ENCODE assay signal across 8 mouse cellular contexts in genomic region chr7:121981307-121981871, GRCm38 (mm10). TPM values are rescaled to one million over a fixed set of nuclear protein-coding genes. Genes with fewer than 3 reads are reported as not detected.
A peak's percentile ranks its signal among the peaks of the same experiment; 100 is the strongest.
DNase-seq lines count a peak whose midpoint lies in the region; ATAC-seq and TF ChIP-seq lines count a peak whose summit lies in the region.

Gene Cog7, minus strand, starts transcription at chr7:121981711.

- peak within 1 kb of the TSS; percentile 88 for H3K27ac ChIP-seq in bone marrow macrophage, adult 2 months (ENCODE audit: insufficient read depth, low read depth, low read length)
- no peak within 1 kb of the TSS for H3K27ac ChIP-seq in embryonic fibroblast, embryonic 13.5 days (ENCODE audit: insufficient read depth, low read length)
- H3K27ac ChIP-seq in kidney, embryonic 14.5 days (ENCODE audit: low read depth, low read length), result 0 out of 2 replicates have a peak within 1 kb of the TSS, but pooled peaks have one; percentile 24
- no peak within 1 kb of the TSS for H3K27ac ChIP-seq in limb, embryonic 15.5 days

- H3K9ac ChIP-seq in kidney, embryonic 14.5 days (ENCODE audit: low read depth, low read length), result peak within 1 kb of the TSS; percentile 86
- peak within 1 kb of the TSS; percentile 72 for H3K9ac ChIP-seq in limb, embryonic 15.5 days

- H3K27me3 ChIP-seq in kidney, embryonic 14.5 days (ENCODE audit: control insufficient read depth, insufficient read depth, low read length), result no peaks in the 10 kb centered on the region
- H3K27me3 ChIP-seq in limb, embryonic 15.5 days, result no peaks in the 10 kb centered on the region

- ATAC-seq in kidney, embryonic 14.5 days (ENCODE audit: low FRiP score, low TSS enrichment), result peak; percentile 92
- ATAC-seq in limb, embryonic 15.5 days (ENCODE audit: insufficient number of reproducible peaks, low FRiP score, low TSS enrichment, low read depth), result peak; percentile 72; the same call in 1 of the 2 replicates

- DNase-seq in A20 (ENCODE audit: low read depth, low spot score), result peak; percentile 96
- peak; percentile 84 to 89 for DNase-seq in heart, adult 9 months (ENCODE audit: low spot score in 2 of 2)
- DNase-seq in monocyte, adult 2 months (ENCODE audit: low read depth in 1 of 2, low spot score in 2 of 2), result peak; percentile 48 to 74
- peak; percentile 87 to 88 for DNase-seq in spleen, postnatal 36 days (ENCODE audit: low spot score in 2 of 2)

- peaks cover 25% of the 10 kb centered on the region for H3K4me1 ChIP-seq in bone marrow macrophage, adult 2 months (ENCODE audit: control insufficient read depth, insufficient read depth, low read length)
- H3K4me1 ChIP-seq in embryonic fibroblast, embryonic 13.5 days (ENCODE audit: control insufficient read depth, insufficient read depth, low read length), result no peaks in the 10 kb centered on the region
- H3K4me1 ChIP-seq in kidney, embryonic 14.5 days (ENCODE audit: control insufficient read depth, insufficient read depth, low read length), result 0 out of 2 replicates have a peak, but pooled peaks cover 3% of the 10 kb centered on the region
- H3K4me1 ChIP-seq in limb, embryonic 15.5 days, result peaks cover 12% of the 10 kb centered on the region

- peak within 1 kb of the TSS; percentile 59 for H3K4me2 ChIP-seq in kidney, embryonic 14.5 days (replicated peaks; ENCODE audit: low read depth, low read length)
- H3K4me2 ChIP-seq in limb, embryonic 15.5 days, result peak within 1 kb of the TSS; percentile 61

- no peaks in the 10 kb centered on the region for H3K9me3 ChIP-seq in kidney, embryonic 14.5 days (ENCODE audit: control insufficient read depth, low read length)
- no peaks in the 10 kb centered on the region for H3K9me3 ChIP-seq in limb, embryonic 15.5 days

- under 1% methylated on average over 54 of the region's 55 CpGs for WGBS in kidney, embryonic 14.5 days
- WGBS in limb, embryonic 15.5 days, result under 1% methylated on average over 55 of the region's 55 CpGs

- TF ChIP-seq CTCF in bone marrow macrophage, adult 2 months (IDR thresholded peaks at IDR 0.05; ENCODE audit: low read depth, low read length), result no peak
- no peak for TF ChIP-seq CTCF in embryonic fibroblast, embryonic 13.5 days (IDR thresholded peaks at IDR 0.05; ENCODE audit: borderline replicate concordance, insufficient read depth, low read length)

- TF ChIP-seq POLR2A in bone marrow macrophage, adult 2 months (IDR thresholded peaks at IDR 0.05; ENCODE audit: borderline replicate concordance, low read depth, low read length), result no peak
- TF ChIP-seq POLR2A in embryonic fibroblast, embryonic 13.5 days (IDR thresholded peaks at IDR 0.05; ENCODE audit: low read depth, low read length), result peak; percentile 57

- peak within 1 kb of the TSS; percentile 88 for H3K4me3 ChIP-seq in bone marrow macrophage, adult 2 months (ENCODE audit: insufficient read depth, low read length)
- peak within 1 kb of the TSS; percentile 66 for H3K4me3 ChIP-seq in embryonic fibroblast, embryonic 13.5 days (ENCODE audit: insufficient read depth, low read length)
- peak within 1 kb of the TSS; percentile 80 for H3K4me3 ChIP-seq in kidney, embryonic 14.5 days (ENCODE audit: low read length)
- peak within 1 kb of the TSS; percentile 80 for H3K4me3 ChIP-seq in limb, embryonic 15.5 days

- peaks cover 6% of the 10 kb centered on the region; the same call in 1 of the 2 replicates for H3K36me3 ChIP-seq in kidney, embryonic 14.5 days (ENCODE audit: control insufficient read depth, insufficient read depth, low read length)
- peaks cover 9% of the 10 kb centered on the region; the same call in 1 of the 2 replicates for H3K36me3 ChIP-seq in limb, embryonic 15.5 days

RNA-seq across cellular contexts. Expression of gene Cog7, which starts in this region (rescaled TPM):
- polyA plus RNA-seq in bone marrow macrophage, adult 2 months (2012; ENCODE audit: insufficient read depth, insufficient read length, missing spikeins), result 20.4 and 25.3 TPM in 2 replicates
- 14.0 and 16.3 TPM in 2 replicates for polyA plus RNA-seq in embryonic fibroblast, embryonic 13.5 days (2011; ENCODE audit: insufficient read length, low read depth, missing spikeins)
- 15.6 and 28.3 TPM in 2 replicates for polyA plus RNA-seq in kidney, embryonic 14.5 days (2014; fragmentation: Nextera tagmentation; extraction: Ambion mirVana)
- polyA plus RNA-seq in limb, embryonic 15.5 days (2015; fragmentation: Nextera tagmentation; extraction: Ambion mirVana), result 24.8 and 26.6 TPM in 2 replicates

Comparison
In these comparisons a context has a peak if more than half of its experiments do, and no peak if none do; other contexts are left out.
1. H3K27ac ChIP-seq: peak in bone marrow macrophage, adult 2 months (single experiment) and kidney, embryonic 14.5 days (single experiment); none in embryonic fibroblast, embryonic 13.5 days (single experiment) and limb, embryonic 15.5 days (single experiment).
2. Peak in every context shown above with its lines, with median percentiles within 50 percentile points of each other: DNase-seq and H3K4me3 ChIP-seq.